Mouse (Mus musculus) bone marrow macrophage, adult 2 months (primary cell): ENCODE data around the gene Cd3g.

Experiments
- CTCF ChIP-seq: IDR thresholded peaks from 2 replicates; pipeline ENCODE4 v1.5.1; 2012; ENCODE audit warnings: low read depth, mild to moderate bottlenecking, low read length, moderate library complexity
- POLR2A ChIP-seq: IDR thresholded peaks from 2 replicates; pipeline ENCODE4 v1.6.1; 2012; ENCODE audit warnings: mild to moderate bottlenecking, low read depth, low read length, borderline replicate concordance

DNA sequence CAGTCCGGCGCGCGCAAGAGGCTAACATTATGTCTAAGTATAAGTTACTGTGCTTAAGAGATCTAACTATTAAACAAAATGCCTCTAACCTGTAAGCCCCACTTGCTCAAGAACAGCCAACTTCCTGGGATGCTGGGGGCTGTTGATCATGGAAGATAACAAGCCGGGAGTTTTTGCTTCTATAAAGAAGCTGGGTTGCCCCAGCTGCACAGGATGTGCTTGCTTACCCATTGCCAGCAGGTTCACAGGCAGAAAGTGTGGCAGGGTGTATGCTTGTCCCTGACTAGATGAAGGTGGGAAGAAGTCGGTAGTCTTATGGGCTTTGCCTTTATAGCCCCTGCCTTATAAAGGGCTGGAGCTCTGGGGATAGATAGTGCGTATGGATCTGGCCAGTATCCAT is 16.4 kb upstream of the Cd3g start:
- TF ChIP-seq POLR2A (no peak), CTCF (no peak)
